Mouse (Mus musculus) kidney, postnatal 0 days (tissue): ENCODE measurements around the gene Grik4. TPM values are rescaled to one million over a fixed set of nuclear protein-coding genes. Genes with fewer than 3 reads are reported as not detected.

Source experiments
- ATAC-seq: fragments of 200-750 bp; cut with Nextera tagmentation; replicated peaks from 2 replicates; pipeline ENCODE4 v1.8.0; 2017; ENCODE audit warnings: low read depth, moderate number of reproducible peaks, moderate TSS enrichment, moderate library complexity; ENCODE audit not compliant: low FRiP score
- DNase-seq: peaks from one replicate; pipeline ENCODE4 v3.0.0-alpha.2; 2016; ENCODE audit warnings: low spot score
- H3K27ac ChIP-seq: fragments of 300-500 bp; sonication (generic); 2 replicates; pipeline ENCODE4 v1.5.1; 2014; ENCODE audit warnings: mild to moderate bottlenecking
- H3K27me3 ChIP-seq: fragments of 300-500 bp; sonication (generic); 2 replicates; pipeline ENCODE4 v1.6.1; 2014; ENCODE audit warnings: low read length, mixed read lengths; ENCODE audit not compliant: insufficient read depth
- H3K36me3 ChIP-seq: fragments of 300-500 bp; sonication (generic); 2 replicates; pipeline ENCODE4 v1.6.1; 2014; ENCODE audit warnings: low read length, mixed read lengths; ENCODE audit not compliant: insufficient read depth
- H3K4me1 ChIP-seq: fragments of 300-500 bp; sonication (generic); replicated peaks from 2 replicates; pipeline ENCODE4 v1.6.1; 2014; ENCODE audit warnings: antibody characterized with exemption, low read length, mixed read lengths; ENCODE audit not compliant: insufficient read depth
- H3K4me2 ChIP-seq: fragments of 300-500 bp; sonication (generic); 2 replicates; pipeline ENCODE4 v1.6.1; 2014; ENCODE audit warnings: mild to moderate bottlenecking, low read length, moderate library complexity, mixed read lengths
- H3K4me3 ChIP-seq: fragments of 300-500 bp; sonication (generic); replicated peaks from 2 replicates; pipeline ENCODE4 v1.5.1; 2014; ENCODE audit warnings: low read depth, low read length
- H3K9ac ChIP-seq: fragments of 300-500 bp; sonication (generic); 2 replicates; pipeline ENCODE4 v1.6.1; 2014; ENCODE audit warnings: low read depth, low read length
- H3K9me3 ChIP-seq: fragments of 300-500 bp; sonication (generic); replicated peaks from 2 replicates; pipeline ENCODE4 v1.6.1; 2016; ENCODE audit warnings: low read length, inconsistent platforms, mixed read lengths
- CTCF ChIP-seq: IDR thresholded peaks from 2 replicates; pipeline ENCODE4 v1.5.1; 2016; ENCODE audit warnings: antibody characterized with exemption, low read depth, mild to moderate bottlenecking, moderate library complexity
- WGBS: fragments of 180-500 bp; shearing (Covaris S2); extraction: QIAGEN DNeasy Blood & Tissue Kit; methylation state at CpG from one replicate; pipeline ENCODE4 v1.1.7; 2014; 5-methylcytosine and 5-hydroxymethylcytosine counted together
- microRNA-seq: library from miRNA; unstranded; fragments of <30 nt; microRNA quantifications from one replicate; pipeline ENCODE4, GENCODE M21; 2016
- polyA plus RNA-seq: library from polyadenylated mRNA; unstranded; fragments of >200 nt; fragmentation: Nextera tagmentation; extraction: Ambion mirVana; gene quantifications from 2 replicates; pipeline ENCODE4 v1.2.1, GENCODE M21; 2015

Grik4 gene
- polyA plus RNA-seq, 1 experiment from 2014 or later: 2.0 TPM

DNA sequence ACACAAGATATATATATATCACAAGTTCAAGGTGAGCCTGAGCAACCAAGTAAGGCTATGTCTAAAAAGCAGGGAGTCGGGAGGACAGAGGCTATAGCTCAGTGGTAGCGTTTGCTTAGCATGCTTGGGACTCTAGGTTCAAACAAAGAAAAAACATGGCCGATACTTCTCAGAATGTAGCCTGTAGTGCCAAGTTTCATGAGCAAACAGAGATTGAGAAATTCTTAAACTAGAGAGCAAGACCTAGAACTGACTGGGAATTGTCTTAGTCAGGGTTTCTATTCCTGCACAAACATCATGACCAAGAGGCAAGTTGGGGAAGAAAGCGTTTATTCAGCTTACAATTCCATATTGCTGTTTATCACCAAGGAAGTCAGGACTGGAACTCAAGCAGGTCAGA lies 468.1 kb downstream of the Grik4 start:
- ATAC-seq (no peak), DNase-seq (no peak)
- H3K4me2 ChIP-seq: no peak overlapping the region
- no peak overlapping the region for H3K4me3 ChIP-seq
- no peaks in the 10 kb centered on the region for H3K9me3 ChIP-seq
- no peak for TF ChIP-seq CTCF
- H3K27ac ChIP-seq: no peak overlapping the region
- no peak overlapping the region for H3K9ac ChIP-seq
- peaks cover 5% of the 10 kb centered on the region; the same call in 1 of the 2 replicates for H3K4me1 ChIP-seq
- WGBS: 87% methylated on average over 4 of the region's 4 CpGs
- H3K27me3 ChIP-seq: no peaks in the 10 kb centered on the region
- H3K36me3 ChIP-seq: no peaks in the 10 kb centered on the region

DNA sequence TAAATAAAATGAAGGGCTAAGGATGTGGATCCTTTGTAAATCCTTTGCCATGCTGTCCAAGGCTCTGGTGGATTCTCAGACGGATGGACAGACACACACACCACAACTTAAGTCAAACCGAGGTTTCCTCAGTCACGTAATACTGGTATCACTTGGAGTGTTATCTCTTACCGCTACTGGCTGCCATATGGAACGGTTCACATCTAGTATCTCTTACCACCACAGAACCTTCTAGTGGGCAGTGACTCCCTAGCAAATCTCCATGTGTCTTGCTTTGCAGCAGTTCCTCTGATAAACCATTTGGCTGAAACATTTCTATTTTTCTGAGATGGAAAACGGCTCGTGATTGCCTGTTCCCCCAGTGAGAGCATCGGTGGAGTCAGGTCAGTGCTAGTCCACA lies 470.0 kb downstream of the Grik4 start:
- DNase-seq: no peak
- Histone ChIP-seq H3K27ac (no peak overlapping the region), H3K36me3 (0 out of 2 replicates have a peak, but pooled peaks cover 3% of the 10 kb centered on the region), H3K9ac (no peak overlapping the region), H3K27me3 (no peaks in the 10 kb centered on the region), H3K4me2 (no peak overlapping the region), H3K4me1 (peaks cover 7% of the 10 kb centered on the region; the same call in 1 of the 2 replicates), H3K4me3 (no peak overlapping the region), H3K9me3 (no peaks in the 10 kb centered on the region)
- WGBS: 83% methylated on average over 8 of the region's 8 CpGs
- ATAC-seq: no peak
- no peak for TF ChIP-seq CTCF

DNA sequence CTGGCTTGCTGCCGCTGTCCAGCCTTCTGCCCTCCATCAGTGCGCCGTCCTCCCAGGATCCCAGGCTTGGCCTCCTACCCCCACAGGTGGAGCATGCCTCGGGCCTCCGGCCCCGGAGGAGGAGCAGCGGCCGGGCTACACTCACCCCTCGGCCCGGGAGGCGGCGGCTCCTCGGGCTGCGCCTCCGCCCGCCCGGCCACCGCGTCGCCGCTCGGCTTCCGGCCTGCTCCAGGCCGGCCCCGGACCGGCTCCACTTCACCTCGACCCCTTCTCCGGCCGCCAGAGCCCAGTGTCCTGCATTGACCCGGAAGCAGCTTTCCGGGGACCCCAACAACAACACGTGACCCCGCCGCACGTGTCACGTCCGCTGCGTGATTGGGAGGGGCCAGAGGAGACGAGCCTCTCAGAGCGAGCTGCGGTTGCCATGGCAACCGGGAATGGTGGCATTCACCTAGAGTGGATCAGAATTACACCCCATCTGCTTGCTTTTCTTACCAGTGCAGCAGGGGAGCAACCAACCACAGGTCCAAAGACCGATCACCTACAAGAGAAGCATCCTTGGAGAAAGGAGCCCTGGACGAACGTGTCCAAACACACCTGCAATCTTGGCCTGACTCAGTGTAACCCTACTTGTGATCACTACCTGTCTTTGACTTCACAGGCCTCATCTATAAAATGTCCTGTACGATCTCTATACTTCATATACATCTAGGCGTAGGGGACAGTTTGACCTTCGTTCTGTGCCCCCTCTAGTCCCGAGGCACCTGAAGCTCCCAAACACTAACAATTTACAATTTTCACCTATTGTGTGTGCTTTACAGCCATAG lies 472.2 kb downstream of the Grik4 start:
- 0 out of 2 replicates have a peak, but pooled peaks cover 3% of the 10 kb centered on the region for H3K36me3 ChIP-seq
- 7% methylated on average over 45 of the region's 49 CpGs for WGBS
- H3K4me3 ChIP-seq: peak overlapping the region; percentile 79
- peaks cover 7% of the 10 kb centered on the region; the same call in 1 of the 2 replicates for H3K4me1 ChIP-seq
- peak overlapping the region; percentile 88 for H3K4me2 ChIP-seq
- no peak for TF ChIP-seq CTCF
- ATAC-seq: peak; percentile 94
- peak; percentile 97 for DNase-seq
- no peaks in the 10 kb centered on the region for H3K9me3 ChIP-seq
- H3K27me3 ChIP-seq: no peaks in the 10 kb centered on the region
- peak overlapping the region; percentile 92 for H3K27ac ChIP-seq
- peak overlapping the region; percentile 84 for H3K9ac ChIP-seq

DNA sequence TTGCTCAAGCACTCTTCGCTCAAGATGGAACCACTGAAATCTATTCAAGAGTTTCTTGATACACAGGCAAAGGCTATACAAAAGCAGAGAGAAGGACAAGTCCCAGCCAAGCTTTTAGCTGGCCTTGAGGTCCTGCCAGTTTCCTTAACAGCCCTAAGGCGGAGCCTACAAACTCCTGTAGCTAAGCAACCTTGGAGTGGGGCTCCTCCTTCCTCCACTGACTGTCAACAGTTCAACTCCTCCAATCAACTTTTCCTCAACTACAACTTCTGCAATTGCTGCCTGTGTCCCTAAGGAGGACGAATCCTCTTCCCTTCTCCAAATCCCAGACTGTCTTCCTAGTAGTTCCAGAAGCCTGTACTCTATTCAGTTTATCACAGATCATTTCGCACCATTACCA lies 473.1 kb downstream of the Grik4 start:
- DNase-seq (peak; percentile 61), ATAC-seq (no peak)
- Histone ChIP-seq H3K4me1 (peaks cover 7% of the 10 kb centered on the region; the same call in 1 of the 2 replicates), H3K27me3 (no peaks in the 10 kb centered on the region), H3K9ac (peak overlapping the region; percentile 84), H3K4me2 (peak overlapping the region; percentile 88), H3K36me3 (0 out of 2 replicates have a peak, but pooled peaks cover 3% of the 10 kb centered on the region), H3K4me3 (peak overlapping the region; percentile 79), H3K27ac (peak overlapping the region; percentile 92), H3K9me3 (no peaks in the 10 kb centered on the region)
- TF ChIP-seq CTCF: no peak
- WGBS: 44% methylated on average over 4 of the region's 4 CpGs

DNA sequence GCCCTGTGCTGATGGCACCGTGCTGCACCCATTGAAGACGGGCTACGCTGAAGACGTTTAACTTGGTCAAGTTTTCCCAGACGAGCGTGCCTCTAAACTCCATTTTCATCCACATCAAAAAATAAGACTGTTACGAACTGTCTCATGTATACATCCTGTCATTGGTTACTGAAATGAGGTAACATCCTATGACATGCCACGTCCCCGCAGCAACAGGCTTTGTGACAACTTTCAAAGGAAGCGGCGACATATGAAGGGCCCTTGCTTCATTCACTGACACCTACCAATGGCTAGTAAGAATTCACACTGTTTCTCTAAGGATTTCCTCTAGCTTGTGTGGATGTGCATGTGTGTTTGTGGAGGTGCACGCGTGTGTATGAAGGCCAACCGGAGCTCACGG lies 475.0 kb downstream of the Grik4 start:
- no peak overlapping the region for H3K4me3 ChIP-seq
- WGBS: 95% methylated on average over 15 of the region's 15 CpGs
- H3K27me3 ChIP-seq: no peaks in the 10 kb centered on the region
- no peak overlapping the region for H3K9ac ChIP-seq
- H3K9me3 ChIP-seq: no peaks in the 10 kb centered on the region
- H3K4me1 ChIP-seq: peaks cover 7% of the 10 kb centered on the region; the same call in 1 of the 2 replicates
- 0 out of 2 replicates have a peak, but pooled peaks cover 3% of the 10 kb centered on the region for H3K36me3 ChIP-seq
- ATAC-seq (no peak), DNase-seq (no peak)
- no peak for TF ChIP-seq CTCF
- no peak overlapping the region for H3K27ac ChIP-seq
- H3K4me2 ChIP-seq: no peak overlapping the region

DNA sequence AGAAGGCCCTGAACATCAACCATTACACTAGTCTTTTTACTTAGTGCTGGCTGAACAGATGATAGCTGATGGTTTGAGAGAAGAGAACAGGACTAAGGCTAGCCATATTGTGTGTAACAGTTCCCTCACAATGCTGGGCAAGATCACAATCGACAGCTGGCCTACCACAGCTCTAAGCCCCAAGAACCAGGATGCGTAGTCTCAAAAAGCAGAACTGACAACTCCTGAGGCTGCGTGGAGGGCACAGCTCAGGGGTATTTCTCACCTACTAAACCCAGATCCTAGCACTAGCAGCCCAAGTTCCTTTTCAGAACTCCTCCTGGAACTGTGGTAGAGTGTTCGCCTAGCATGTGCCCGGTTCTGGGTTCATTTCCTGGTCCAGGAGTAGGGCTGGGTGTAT lies 475.9 kb downstream of the Grik4 start:
- no peaks in the 10 kb centered on the region for H3K27me3 ChIP-seq
- H3K9me3 ChIP-seq: no peaks in the 10 kb centered on the region
- no peak for TF ChIP-seq CTCF
- H3K4me3 ChIP-seq: no peak overlapping the region
- DNase-seq: no peak
- 94% methylated on average over 5 of the region's 5 CpGs for WGBS
- ATAC-seq: no peak
- H3K27ac ChIP-seq: no peak overlapping the region
- H3K9ac ChIP-seq: no peak overlapping the region
- 0 out of 2 replicates have a peak, but pooled peaks cover 3% of the 10 kb centered on the region for H3K36me3 ChIP-seq
- peaks cover 10% of the 10 kb centered on the region; the same call in 1 of the 2 replicates for H3K4me1 ChIP-seq
- H3K4me2 ChIP-seq: no peak overlapping the region

Small RNA genes within 50 kb of the gene (microRNA-seq; reads per million reads assigned to microRNA genes)
- not detected for gene Gm27509

Other genes starting within 250 kb of the Grik4 start
- 11.2 and 11.4 TPM in 2 replicates for gene Arhgef12, start 162.7 kb upstream of the Grik4 start, polyA plus RNA-seq
- 9.3 and 10.6 TPM in 2 replicates for gene Tmem136, start 172.1 kb upstream of the Grik4 start, polyA plus RNA-seq